Mouse (Mus musculus) gastrocnemius, adult 2 months (tissue): ENCODE results near the gene Ccdc190. TPM values are rescaled to one million over a fixed set of nuclear protein-coding genes. Genes with fewer than 3 reads are reported as not detected.
A peak's percentile ranks its signal among the peaks of the same experiment; 100 is the strongest.

Experiments used
- DNase-seq: peaks from one replicate; pipeline ENCODE4 v3.0.0; 2022
- H3K27ac ChIP-seq: fragments of 200-600 bp; 2 replicates; pipeline ENCODE4 v1.8.1; 2022; ENCODE audit warnings: mild to moderate bottlenecking
- H3K4me3 ChIP-seq: fragments of 200-600 bp; 2 replicates; pipeline ENCODE4 v1.8.1; 2022; ENCODE audit warnings: mild to moderate bottlenecking, moderate library complexity
- CTCF ChIP-seq: fragments of 200-600 bp; IDR thresholded peaks from 2 replicates; pipeline ENCODE4 v1.8.1; 2022; ENCODE audit warnings: antibody characterized with exemption, mild to moderate bottlenecking, moderate library complexity
- intact Hi-C: fragments of 180-260 bp; cut with DNase I; formaldehyde crosslinking; loops from one replicate; pipeline ENCODE4 v1.15.1; 2025
- total RNA-seq, 2 experiments: library from RNA; stranded (reverse); gene quantifications; 2 replicates each; pipeline ENCODE4 v1.2.3; 2021

The Ccdc190 gene
- total RNA-seq, 2 experiments from 2014 or later = not detected

GRCm38 (mm10) chr1:169947654-169948053, 19.2 kb downstream of the Ccdc190 start:
- DNase-seq = no peak
- Histone ChIP-seq H3K4me3 (no peak overlapping the region), H3K27ac (no peak overlapping the region)
- intact Hi-C loops = no loop called here
- no peak; the same call in 1 of the 2 replicates for TF ChIP-seq CTCF

GRCm38 (mm10) chr1:169948280-169948679, 19.8 kb downstream of the Ccdc190 start:
- intact Hi-C loops = no loop called here
- DNase-seq = no peak
- Histone ChIP-seq H3K27ac (no peak overlapping the region), H3K4me3 (no peak overlapping the region)
- no peak for TF ChIP-seq CTCF

DNA sequence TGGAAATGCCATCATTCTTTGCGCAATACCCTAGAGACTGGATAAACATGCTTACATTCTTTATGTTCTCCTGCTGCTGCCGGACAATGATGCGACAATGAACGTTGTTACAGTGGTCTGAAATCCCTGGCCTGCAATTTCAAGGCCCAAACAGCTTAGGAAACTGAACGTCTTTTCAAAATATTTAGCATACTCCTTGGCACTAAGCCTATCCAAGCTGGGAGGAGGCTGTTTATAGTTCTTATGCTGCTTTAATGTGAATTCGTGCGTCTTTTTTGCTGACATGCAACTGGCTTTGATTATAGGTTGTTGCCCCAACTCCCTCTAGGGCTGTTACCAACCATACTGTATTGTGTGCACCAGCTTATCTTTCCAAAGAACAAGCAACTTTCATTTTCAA, 20.4 kb downstream of the Ccdc190 start:
- intact Hi-C loops = no loop called here
- TF ChIP-seq CTCF = no peak
- Histone ChIP-seq H3K4me3 (no peak overlapping the region), H3K27ac (no peak overlapping the region)
- no peak for DNase-seq

GRCm38 (mm10) chr1:169949981-169950380, 21.5 kb downstream of the Ccdc190 start:
- no peak for DNase-seq
- Histone ChIP-seq H3K27ac (no peak overlapping the region), H3K4me3 (no peak overlapping the region)
- intact Hi-C loops = no loop called here
- no peak for TF ChIP-seq CTCF

DNA sequence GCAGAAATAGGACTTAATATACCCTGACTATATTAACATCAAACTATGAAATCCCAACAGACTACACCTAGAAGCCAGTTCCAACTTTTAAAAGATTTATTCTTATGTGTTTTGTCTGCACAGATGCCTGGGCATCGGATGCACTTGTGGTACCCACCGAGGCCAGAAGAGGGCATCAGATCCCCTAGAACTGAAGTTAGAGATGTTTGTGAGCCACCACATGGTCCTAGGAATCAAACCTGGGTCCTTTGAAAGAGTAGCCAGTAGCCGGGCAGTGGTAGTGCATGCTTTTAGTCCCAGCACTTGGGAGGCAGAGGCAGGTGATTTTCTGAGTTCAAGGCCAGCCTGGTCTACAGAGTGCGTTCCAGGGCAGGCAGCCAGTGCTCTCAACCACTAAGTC, 22.2 kb downstream of the Ccdc190 start:
- TF ChIP-seq CTCF = peak; percentile 52
- no peak overlapping the region for H3K27ac ChIP-seq
- DNase-seq = no peak

GRCm38 (mm10) chr1:169951561-169951960, 23.1 kb downstream of the Ccdc190 start:
- Histone ChIP-seq H3K27ac (no peak overlapping the region), H3K4me3 (no peak overlapping the region)
- no peak for DNase-seq
- TF ChIP-seq CTCF = no peak
- intact Hi-C loops = no loop called here

More for the DNA sequence above, 22.2 kb downstream of the Ccdc190 start:
- intact Hi-C loops = no loop called here
- H3K4me3 ChIP-seq = no peak overlapping the region

DNA sequence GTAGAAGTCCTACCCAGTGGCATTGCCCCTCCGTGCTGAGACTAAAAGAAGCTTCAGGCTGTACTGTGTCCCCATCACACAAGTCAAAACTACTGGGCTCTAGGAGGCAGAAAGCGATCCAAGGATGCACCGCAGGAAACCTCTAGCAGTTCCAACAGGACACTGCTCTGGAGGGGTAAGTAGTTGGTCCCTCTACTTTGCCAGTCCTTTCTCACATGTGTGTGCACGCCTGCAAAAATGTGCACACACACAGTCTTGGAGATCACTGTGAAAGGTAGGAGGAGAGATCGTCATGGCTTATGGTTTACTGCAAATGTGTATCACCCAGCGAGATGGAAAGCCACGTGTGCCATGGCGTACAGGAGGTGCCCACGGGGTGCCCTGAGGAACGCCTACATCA, 24.2 kb downstream of the Ccdc190 start:
- intact Hi-C loops = no loop called here
- no peak overlapping the region for H3K27ac ChIP-seq
- no peak overlapping the region for H3K4me3 ChIP-seq
- TF ChIP-seq CTCF = no peak
- DNase-seq = no peak

GRCm38 (mm10) chr1:169953106-169953505, 24.7 kb downstream of the Ccdc190 start:
- intact Hi-C loops = no loop called here
- H3K27ac ChIP-seq = no peak overlapping the region
- no peak overlapping the region for H3K4me3 ChIP-seq
- no peak for TF ChIP-seq CTCF
- no peak for DNase-seq

- TF ChIP-seq CTCF = no peak
- peak within 1 kb of the TSS; percentile 86 for H3K27ac ChIP-seq
- DNase-seq = peak; percentile 100
- peak within 1 kb of the TSS; percentile 90 for H3K4me3 ChIP-seq
- intact Hi-C loops = loop anchor here (1.0 to 5.0 kb wide), 2 partner anchors 168 to 438 kb away; partner anchors contain the start of gene Nuf2
Observed at GRCm38 (mm10) chr1:169968792-169969515, 40.5 kb downstream of the Ccdc190 start, which contains the start of gene Hsd17b7. Gene Hsd17b7 (minus strand): TSS chr1:169969241.

- H3K4me3 ChIP-seq = peak overlapping the region; percentile 90
- no peak for TF ChIP-seq CTCF
- DNase-seq = no peak
- intact Hi-C loops = loop anchor here (1.0 to 5.0 kb wide), 2 partner anchors 168 to 438 kb away; partner anchors contain the start of gene Nuf2
- H3K27ac ChIP-seq = peak overlapping the region; percentile 86
Observed at GRCm38 (mm10) chr1:169969516-169969886, 41.1 kb downstream of the Ccdc190 start.

DNA sequence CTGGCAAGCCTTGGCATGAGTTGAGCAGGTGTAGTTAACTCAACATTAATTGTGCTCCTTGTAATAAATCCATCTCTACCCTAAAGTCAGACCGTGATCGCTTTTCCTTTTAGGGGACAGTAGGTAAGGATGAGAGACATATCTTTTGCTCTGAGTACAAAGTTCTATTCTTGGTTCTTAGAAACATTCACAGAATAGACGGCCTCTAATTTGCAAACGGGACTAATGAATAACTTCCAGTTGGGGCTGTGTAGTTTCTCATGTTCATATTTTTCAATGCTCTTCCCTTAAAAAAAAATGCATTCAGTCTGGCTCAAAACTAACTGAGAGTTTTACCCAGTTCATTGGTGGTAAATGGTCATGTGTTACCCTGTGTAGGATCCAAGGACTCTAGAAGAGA, 42.5 kb downstream of the Ccdc190 start:
- intact Hi-C loops = loop anchor here (5.0 kb wide), 1 partner anchor 81 kb away; no protein-coding TSS in a partner anchor
- no peak for DNase-seq
- Histone ChIP-seq H3K27ac (no peak overlapping the region), H3K4me3 (no peak overlapping the region)
- no peak for TF ChIP-seq CTCF

DNA sequence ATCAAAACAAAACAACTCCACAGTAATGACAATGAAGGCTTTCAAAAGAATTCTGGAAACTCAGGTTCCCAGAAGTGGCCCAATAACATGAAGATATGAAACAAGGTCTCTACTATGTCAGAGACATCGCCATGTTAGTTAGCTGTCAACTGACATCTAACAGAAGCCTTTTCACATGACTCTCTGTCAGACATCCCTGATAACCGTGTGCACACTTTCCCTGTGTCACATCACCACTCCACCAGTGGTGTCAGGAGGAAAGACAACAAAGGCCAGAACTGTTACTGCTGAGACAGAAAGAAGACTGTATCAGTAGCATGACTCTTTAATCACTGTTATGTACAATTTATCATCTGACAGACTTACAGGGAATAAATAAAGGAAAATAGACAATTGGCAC, 43.5 kb downstream of the Ccdc190 start:
- no peak for DNase-seq
- TF ChIP-seq CTCF = no peak
- H3K4me3 ChIP-seq = no peak overlapping the region
- H3K27ac ChIP-seq = no peak overlapping the region
- intact Hi-C loops = loop anchor here (5.0 kb wide), 1 partner anchor 80 kb away; no protein-coding TSS in a partner anchor

GRCm38 (mm10) chr1:169977621-169978020, 49.2 kb downstream of the Ccdc190 start:
- intact Hi-C loops = no loop called here
- no peak for DNase-seq
- no peak for TF ChIP-seq CTCF
- Histone ChIP-seq H3K4me3 (no peak overlapping the region), H3K27ac (no peak overlapping the region)

Other genes with a start within 250 kb of the Ccdc190 start
- gene Rgs4, start 181.0 kb upstream of the Ccdc190 start, total RNA-seq = 1 to 10 TPM; 5.1 to 6.0 TPM
- gene Hsd17b7, start 40.6 kb downstream of the Ccdc190 start, total RNA-seq = 1 to 10 TPM; 5.2 to 9.5 TPM
- gene Ddr2, start 182.1 kb downstream of the Ccdc190 start, total RNA-seq = 10 to 100 TPM; 16.4 to 22.5 TPM
- 10 to 100 TPM; 46.9 to 47.8 TPM for gene Uap1, start 246.3 kb downstream of the Ccdc190 start, total RNA-seq